Mouse (Mus musculus) lung, adult 2 months (tissue): ENCODE results near the gene Sorbs1.

ENCODE experiments used
- CTCF ChIP-seq: fragments of 200-500 bp; IDR thresholded peaks from 2 replicates; pipeline ENCODE4 v1.5.1; 2011; ENCODE audit warnings: mild to moderate bottlenecking, low read length, control low read depth; ENCODE audit not compliant: insufficient read depth
- POLR2A ChIP-seq: fragments of 200-500 bp; IDR thresholded peaks from 2 replicates; pipeline ENCODE4 v1.6.1; 2011; ENCODE audit warnings: low read depth, mild to moderate bottlenecking, control low read depth, low read length, borderline replicate concordance; ENCODE audit errors: extremely low read depth

- TF ChIP-seq CTCF: no peak
- no peak for TF ChIP-seq POLR2A
Measured at GRCm38 (mm10) chr19:40267380-40267779, 246.2 kb downstream of the Sorbs1 start.
